Mouse (Mus musculus) mouse trophoblast stem cell (cell line): ENCODE data around the gene Rnasek.

ENCODE experiments used
- in situ Hi-C, 2 experiments: fragments of 300-500 bp; cut with MseI, MboI; formaldehyde crosslinking; loops; 2 replicates in 1 of 2; 3 replicates in 1 of 2; pipeline ENCODE4 v1.15.1; 2025

Gene Rnasek

DNA sequence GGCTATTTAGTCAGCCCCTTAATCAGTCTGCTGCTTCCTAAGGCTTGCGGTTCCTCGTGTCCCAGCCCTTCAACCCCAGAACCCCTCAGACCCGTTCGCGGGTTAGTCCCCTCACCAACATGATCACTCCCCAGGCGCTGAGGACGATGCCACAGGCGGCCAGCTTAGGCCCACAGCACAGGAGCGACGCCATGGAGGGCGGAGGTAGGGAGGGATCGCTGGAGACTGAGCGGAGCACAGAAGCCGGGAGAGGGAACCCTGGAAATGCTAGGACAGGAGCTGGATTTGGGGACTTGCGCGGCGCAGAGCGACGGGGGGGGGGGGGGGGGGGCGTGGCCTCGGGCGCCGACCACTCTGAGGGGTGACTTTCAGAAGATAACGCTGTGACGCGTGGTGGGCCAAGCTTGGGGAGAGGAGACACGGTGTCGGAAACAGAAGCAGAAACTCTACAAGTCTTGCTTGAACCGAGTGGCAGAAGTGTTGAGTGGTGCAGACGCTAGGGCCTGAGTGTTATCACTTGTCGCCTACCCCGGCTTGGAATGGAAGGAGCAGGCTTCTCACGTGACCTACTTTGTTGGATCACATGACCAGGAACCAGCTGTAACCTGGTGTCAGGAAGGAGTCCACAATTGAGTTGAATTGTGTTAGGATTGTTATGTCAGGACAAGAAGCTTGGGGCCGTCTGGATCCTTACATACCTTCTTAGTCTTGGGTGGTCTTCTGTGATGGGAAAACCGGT is at the start of gene Rnasek, which contains the start of gene Gm21988:
Gene Rnasek (minus strand): TSS at position 302 of the 739 bp plus-strand sequence.
Gene Gm21988 (minus strand): TSS at position 290 of the 739 bp plus-strand sequence.
- in situ Hi-C loops: no loop called here

DNA sequence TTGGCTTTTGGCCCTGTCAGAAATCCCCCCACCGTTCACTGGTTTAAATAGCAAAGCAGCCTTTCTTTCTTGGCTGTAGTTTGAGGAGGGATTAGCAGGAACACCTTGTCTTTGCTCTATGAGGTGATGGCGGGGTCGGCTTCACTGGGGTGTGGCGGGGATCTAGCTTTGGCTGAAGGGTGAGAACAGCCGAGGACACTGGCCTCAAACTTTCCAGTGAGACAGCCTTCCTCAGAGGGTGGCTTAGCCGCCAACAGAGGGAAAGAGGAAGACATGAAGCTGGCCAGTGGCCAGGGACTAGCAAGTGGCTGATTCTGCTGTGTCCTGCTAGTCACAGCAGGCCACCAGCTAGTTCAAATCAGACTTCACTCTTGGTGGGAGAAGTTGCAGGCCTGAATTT is 49.6 kb upstream of the Rnasek start:
- in situ Hi-C loops: no loop called here

DNA sequence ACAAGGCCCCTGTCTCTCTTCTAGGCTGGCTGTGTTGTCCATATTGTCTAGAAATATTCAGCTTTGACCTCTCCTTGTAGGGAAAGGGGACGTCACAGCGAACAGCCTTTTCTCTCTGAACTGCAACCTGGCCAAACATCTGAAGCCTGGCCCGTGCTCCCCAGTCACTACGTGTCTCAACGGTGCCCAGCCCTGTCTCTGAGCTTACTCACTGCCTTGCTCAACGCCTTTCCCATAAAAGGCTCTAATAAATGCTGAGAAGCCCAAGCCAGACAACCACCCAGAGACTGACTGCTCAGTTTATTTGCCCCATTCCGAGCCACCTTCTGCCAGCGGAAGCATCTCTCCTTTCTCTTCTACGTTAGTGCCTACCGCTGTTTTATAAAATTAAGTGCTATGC is 48.5 kb upstream of the Rnasek start:
- in situ Hi-C loops: no loop called here

DNA sequence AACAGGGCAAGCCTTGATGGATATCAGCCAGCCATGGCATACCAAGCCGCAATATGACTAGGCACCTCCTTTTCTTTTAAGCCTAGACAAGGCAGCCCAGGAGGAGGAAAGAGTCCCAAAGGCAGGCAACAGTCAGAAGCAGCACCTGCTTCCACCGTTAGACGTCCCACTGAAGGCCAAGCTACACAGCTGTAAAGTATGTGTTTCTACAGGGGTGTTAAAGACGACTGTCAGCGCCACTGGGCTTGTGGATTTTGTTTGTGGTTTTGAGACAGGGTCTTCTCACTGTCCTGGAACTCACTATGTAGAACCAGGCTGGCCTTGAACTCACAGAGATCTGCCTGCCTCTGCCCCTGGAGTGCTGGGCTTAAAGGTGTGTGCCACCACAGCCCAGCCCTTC is 46.0 kb upstream of the Rnasek start:
- in situ Hi-C loops: no loop called here

DNA sequence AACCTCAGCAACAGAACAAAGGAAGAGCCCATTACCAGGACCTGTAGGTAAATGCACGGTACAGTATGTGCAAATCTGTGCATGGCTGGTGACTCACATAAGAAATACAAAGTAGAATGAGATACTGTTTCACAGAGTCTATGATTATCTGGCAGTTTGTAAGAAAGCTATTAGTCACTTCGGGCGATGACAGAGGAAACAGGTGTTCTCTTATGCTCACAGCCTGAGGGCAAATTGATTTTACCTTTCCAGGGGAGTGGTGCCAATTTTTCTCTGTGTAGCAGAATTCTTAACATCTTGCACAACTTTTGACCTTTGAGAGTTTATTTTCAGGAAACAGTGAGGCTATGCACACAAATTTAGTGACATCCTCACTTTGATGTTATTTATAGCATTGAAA is 45.1 kb upstream of the Rnasek start:
- in situ Hi-C loops: no loop called here

DNA sequence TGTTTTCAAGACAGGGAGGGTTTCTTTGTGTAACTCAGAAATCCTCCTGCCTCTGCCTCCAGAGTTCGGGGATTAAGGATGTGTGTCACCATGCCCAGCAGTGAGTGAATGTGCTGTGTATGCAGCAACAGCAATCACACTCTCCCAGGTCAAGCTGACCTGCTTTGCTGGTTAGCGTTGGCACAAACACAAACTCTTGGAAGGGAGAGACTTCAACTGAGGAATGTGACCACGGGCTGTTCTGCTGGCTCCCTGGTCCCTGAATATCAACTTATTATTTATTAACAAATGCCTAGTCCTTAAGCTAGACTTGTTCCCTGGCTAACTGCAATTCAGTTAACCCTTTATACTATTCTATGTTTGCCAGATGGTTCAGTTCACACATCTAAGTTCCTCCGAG is 44.0 kb upstream of the Rnasek start:
- in situ Hi-C loops: no loop called here

DNA sequence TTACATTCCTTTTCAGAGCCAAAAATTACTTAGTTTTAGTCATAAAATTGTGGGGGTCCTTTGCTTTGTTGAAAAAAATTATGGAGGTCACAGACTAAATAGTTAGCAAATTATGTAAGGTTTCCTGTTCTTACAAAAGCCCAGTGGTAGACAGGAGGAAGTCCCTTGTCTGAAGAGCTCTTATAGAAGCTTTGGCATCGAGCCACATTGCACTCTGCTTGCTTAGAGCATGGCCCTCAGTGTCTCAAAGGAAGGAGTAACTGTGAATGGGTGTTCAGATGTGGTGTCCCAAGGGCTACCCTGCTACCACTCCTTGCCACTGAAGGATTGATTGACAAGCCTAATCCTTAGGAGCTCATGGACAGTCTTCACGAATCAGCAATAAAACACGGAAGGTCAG is 40.8 kb upstream of the Rnasek start:
- in situ Hi-C loops: no loop called here

DNA sequence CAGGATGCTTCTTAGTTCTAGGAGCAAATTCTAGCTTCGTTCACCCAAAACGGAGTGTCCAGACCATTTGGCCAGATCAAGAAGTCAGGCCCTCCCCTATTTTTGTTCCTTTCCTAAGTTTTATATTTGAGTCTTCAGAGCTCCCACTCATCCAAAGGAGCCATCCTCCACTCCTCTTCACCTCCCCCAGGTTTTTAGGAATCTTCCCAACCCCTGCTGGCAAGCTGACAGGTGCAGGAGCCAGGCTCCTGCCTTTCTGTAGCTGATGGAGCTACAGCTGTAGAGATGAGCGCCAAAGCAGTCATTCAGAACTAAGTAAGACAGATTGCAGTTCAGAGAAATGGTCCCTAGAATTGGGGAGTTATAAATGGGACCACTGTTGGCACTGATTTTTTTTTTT is 39.3 kb upstream of the Rnasek start:
- in situ Hi-C loops: no loop called here

DNA sequence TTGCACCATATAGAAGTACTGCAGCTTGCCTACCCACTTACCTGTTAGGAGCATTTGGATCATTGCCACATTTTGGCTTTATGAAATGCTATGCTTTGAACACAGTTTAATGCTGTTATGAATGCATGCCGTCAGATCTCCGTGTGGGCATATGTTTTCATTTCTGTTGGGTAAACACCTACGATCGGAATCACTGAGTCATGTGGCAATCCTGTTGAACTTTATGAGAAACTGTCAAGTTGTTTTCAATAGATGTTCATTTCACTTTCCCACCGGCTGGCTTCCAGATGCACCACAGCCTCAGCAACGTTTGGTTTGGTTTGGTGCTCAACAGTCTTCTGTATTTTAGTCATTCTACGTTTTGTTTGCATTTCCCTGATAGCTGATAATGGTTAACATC is 32.0 kb upstream of the Rnasek start:
- in situ Hi-C loops: no loop called here

DNA sequence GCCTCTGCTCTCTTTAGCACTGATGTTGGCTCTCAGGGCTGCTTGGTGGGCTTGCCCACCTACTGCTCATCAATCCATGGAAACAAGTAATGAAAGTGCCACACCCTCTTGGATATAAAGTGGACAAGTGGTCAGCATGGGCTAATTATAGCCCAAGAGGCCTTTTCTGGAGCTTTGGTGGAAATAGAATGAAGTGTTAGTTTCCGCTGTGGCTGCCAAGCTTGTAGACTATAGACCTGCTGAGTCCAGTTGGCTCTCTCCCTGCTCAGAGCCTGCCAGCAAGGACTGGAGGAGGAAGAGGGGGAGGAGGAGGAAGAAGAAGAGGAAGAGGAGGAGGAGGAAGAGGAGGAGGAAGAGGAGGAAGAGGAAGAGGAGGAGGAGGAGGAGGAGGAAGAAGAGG is 26.8 kb upstream of the Rnasek start:
- in situ Hi-C loops: no loop called here

DNA sequence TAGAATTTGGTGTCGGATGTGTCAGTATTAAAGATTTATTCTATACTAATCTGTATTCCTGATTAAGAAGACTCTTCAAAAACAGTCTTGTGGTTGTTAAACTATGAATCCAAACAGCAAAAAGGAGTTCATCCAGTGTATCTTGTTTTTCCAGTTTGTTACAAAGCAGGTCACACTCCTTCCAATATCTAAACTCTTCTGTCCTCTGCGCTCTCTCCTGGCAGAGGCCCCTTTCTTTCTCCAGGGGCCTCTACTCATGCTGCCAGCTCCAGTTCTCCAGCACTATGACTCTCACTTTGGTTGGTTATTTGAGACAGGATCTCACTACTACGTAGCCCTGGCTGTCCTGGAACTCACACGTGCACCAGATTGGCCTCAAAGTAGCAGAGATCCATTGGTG is 26.2 kb upstream of the Rnasek start:
- in situ Hi-C loops: no loop called here

DNA sequence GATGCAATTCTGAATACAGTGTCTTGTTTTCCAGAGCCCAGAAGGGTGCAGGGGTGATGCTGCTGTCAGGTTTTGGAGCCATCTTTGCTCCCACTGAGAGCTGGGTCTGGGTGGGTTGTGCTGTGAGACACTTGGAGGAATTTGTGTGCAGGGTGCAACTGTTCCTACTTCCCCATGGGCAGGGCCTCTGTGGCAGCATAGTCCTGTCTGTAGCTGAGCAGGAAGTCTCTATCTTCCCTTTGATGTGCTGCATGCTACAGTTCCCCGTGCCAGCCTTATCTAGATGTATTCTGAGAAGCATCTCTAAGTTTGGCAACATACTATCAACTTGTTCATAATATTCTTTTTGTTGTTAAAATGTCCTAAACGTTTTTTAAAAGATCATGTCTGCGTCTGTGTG is 25.6 kb upstream of the Rnasek start:
- in situ Hi-C loops: no loop called here

DNA sequence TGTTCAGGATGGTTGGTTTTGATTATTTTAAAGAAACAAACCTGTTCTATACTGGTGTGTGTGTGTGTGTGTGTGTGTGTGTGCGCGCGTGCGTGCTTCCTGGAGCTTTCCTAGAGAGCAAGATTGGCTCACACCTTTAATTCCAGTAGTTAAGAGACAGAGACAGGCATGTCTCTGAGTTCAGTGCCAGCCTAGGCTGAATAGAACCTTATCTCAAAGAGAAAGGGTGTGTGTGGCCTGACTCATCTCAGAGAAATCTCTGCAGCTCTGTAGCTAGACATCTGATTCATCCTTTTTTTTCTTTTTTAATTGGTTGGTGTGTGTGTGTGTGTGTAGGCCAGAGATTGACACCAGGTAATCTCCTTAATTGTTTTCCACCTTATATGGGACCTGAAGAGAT is 19.4 kb upstream of the Rnasek start:
- in situ Hi-C loops: no loop called here

DNA sequence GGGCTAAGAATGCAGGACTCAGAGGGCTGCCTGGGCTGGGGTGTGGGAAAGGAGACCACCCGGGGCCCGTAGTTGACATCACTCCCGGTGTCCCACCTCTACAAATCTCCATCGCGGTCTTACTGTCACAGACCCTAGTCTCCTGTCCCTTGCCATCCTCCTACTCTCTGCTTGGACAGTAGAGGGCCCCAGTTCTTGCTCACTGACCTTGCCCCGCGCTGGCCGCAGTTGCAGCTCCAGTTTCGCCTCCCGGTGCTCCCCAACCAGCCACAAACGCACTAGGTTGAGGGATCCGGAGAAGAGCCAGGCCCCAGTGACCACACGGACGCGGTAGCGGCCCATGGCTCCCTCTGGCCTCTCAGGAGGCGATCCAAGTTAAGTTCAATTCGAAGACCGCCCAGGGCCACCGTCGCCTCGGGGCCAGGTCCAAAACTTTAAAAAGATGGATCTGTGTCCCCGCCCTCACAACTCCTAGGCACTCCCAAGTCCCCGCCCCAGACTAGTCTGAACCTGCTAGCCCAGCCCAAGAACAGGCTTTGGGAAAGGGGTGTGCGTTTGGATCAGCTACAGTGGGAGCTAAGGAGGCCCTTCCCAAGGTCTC is 15.4 kb upstream of the Rnasek start, which contains the start of gene Alox12:
Gene Alox12 (minus strand): TSS at position 423 of the 601 bp plus-strand sequence.
- in situ Hi-C loops: no loop called here

DNA sequence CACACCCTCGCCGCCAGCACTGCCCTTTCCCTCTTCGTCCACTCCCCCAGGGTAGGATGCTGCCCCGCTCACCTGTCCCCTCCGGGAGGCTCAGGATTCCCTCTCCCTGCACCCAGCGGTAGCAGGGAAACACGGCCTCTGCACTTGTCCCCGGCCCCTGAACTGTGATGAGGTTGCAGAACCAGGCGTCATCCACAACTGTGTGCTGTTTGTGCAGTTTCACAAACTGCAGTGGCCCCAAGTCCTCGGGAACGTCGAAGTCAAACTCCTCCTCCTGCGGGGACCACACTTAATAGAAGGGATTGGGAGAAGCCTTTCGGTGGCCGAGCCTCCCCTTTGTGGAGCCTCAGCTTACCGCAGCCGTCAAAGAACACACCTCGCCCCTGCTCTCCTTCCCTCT is 14.7 kb upstream of the Rnasek start:
- in situ Hi-C loops: no loop called here

DNA sequence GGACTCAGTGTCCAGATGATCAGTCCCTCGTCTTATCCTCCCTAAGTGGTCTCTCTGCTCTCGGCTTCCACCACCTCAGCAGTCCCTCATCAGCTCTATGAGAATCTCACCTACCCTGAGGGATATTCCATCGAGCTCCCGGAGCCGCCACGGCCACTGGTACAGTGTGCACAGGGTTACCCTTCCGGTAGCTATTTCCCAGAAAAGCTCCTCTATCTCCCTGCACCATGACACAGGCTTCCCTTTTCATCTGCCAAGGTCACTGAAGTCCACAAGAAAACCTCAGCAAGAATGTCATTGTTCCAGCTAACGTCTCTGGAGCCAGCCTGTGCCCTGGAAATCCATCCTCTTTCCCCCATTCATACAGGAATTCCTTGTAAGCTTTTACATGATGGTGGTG is 12.2 kb upstream of the Rnasek start:
- in situ Hi-C loops: no loop called here

DNA sequence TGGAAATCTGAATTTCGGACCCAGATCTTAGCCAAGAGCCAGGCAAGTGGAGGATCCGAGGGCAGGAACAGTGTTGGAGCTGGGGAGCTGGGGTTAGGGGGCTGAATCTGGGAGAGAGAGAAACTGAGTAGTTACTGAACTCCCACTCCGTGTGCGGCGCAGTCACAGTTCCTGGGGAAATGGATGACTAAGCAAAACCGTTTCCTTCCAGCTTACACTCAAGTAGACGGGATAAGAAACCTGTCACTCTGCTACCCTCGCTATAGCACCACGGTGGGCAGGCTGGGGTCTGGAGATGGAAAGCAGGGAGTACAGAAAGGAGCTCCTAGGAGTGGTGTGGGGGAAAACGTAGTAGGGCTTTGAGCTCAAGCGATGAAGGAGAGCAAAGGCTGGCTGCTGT is 10.5 kb upstream of the Rnasek start:
- in situ Hi-C loops: no loop called here

DNA sequence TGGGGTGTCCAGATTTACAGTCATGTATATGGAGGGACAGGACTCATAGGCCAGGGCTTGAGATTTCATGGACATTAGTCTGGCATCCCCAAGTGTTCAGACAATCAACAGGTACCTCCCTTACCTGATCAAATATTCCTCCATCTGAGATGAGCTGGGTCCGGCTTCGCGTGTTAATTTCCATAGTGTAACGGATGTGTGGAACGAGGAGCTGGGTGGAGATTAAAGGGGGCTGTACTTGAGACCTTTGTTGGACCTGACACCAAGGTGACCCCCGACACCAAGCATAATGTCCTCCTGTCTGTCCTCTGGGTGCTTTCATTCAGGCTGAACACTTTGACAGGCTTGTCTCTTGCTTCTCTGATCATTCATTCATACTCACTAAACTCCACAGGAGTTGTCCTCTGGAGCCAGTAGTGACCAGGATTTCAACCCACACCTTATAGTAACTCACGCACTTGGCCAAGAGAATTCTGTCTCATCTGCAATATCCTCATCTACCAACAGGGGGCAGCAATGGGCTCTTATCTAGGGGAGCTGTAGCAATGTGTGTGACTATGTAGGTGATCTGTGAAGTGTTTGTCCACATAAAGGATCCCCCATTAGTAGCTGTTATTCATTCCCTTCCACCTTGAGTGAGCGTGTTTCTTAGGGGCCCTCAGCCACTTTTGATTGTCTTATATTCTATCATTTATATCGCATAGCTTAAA is 7.6 kb upstream of the Rnasek start:
- in situ Hi-C loops: loop anchor here in 1 of 2 experiments (5.0 kb wide), 1 partner anchor 60 kb away; no protein-coding TSS in a partner anchor

DNA sequence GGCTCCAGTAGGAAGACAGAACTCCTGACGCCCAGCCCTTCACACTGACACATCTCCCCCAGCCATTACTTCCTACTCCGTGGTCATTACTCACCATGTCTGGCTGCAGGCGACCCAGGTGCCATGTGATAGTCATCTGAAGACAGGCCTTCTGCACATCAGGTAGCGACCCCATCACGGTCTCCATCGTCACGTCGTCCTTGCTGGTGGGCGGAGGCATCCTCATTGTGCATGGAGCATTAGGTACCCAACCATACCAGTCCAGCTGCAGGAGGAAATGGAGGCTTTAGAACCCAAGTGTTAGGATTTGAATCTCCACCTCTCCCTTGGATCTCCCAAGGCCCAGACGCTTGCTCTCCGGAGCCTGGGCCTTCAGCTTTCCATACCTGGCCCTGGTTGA is 2.9 kb upstream of the Rnasek start:
- in situ Hi-C loops: no loop called here

DNA sequence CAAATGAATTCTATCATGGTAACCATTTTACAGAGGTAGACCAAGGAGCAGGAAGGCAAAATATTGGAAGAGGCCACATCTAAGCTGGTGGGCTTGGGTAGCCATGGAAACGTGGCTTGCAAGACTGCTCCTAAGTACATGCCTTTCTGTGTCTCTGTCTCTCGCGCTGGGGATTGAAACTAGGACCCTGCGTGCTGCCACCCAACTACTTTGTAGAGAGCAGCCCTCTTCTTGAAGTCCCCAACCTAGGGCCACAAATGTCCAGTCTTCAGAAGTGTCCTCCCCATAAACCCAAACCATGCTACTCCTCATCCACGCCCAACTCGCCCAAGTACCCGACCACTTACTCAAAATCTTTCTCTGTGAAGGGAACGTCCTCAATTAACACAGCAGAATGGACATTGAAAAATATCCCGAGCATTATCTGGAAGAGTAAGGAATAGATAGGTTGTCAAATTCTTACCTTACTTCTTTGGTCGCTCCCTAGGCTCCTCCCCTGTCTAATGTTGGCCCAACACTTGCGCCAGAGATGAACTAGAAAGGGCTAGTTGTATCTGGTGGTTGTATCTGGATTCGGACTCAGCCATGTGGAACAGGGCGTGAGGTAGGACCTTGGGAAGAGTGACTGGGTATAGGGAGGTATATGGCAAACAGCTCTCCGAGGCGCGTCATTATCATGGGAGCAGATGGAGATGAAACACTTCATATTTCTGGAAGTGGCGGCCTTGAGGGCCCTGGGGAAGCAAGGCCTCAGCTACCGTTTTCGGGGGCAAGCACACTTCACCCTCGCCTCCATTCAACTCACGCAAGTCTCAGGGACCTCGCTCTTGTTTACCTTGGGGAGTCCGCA is 826 bp downstream of the Rnasek start:
- in situ Hi-C loops: no loop called here

DNA sequence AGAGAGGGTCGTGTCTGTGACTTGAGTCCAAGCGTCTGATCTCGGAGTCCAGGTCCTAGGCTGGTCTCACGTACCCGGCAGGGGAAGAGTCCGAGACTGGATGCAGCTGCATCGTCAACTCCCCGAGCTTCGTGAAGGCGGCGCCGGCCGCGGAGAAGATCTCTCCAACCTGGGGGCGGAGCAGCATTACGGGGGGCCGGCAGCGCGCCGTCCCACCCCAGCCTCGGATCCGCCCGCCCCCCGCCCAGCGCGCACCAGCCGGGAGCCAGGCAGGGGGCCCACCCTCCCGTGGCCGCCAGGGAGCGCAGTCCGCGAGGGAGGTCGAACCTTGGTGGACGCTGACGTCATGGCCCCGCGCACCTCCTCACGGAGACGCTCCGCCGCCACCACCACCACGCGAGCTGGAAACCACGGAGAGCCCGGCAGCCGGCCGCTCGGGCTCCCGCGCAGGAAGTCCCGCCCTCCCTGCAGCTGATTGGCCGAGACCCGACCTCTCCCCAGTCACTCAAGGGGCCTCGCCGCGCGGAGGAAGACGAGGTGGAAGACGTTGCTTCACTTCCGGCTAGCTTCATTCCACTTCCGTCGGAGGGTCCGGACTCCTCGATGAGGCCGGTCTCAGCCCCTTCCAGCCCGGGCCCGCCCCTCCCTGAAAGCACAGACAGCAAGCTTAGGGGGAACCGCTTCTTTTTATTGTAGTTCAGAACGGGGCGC is 2.0 kb downstream of the Rnasek start, which contains the start of gene 0610010K14Rik:
Gene 0610010K14Rik (minus strand): TSS at position 458 of the 711 bp plus-strand sequence.
- in situ Hi-C loops: no loop called here
